ENCODE assay signal across 8 mouse cellular contexts in the genomic region with DNA sequence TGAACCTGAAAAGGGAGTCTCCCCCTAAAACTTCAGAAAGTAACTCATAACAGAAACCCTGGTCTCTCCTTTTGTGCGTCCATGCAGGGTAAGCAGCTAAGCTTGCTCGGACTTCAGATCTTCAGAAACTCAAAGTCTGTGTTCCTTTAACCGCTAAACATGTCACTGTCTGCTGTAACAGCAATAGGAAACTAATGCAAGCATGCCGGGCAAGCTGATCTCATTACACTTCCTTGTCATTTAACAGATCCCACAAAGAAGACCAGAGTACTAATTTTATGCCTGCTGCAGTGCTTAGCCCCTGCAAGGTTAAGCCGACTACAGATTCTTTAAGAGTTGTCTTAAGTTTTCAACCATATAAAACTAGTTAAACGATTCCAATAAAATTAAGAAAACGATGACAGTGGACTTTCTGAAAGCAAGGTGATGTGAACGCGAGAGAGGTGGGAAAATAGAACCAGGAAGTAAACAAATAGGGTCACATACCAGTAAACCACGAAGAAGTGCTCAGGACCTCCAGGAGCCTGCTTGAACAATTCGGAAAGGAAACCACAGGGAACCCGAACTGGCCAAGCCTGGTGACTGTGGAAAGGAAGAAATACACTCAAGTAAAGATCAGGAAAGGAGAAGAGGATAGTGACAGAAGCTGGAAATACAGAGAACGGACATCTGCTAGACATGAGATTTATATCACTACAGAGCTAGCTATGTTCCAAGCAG. TPM values are rescaled to one million over a fixed set of nuclear protein-coding genes. Genes with fewer than 3 reads are reported as not detected.
A peak's percentile ranks its signal among the peaks of the same experiment; 100 is the strongest.
DNase-seq lines count a peak whose midpoint lies in the region; ATAC-seq lines count a peak whose summit lies in the region.

No protein-coding gene starts in this region.

- peak overlapping the region; percentile 80 for H3K4me3 ChIP-seq in lung, embryonic 15.5 days
- peak overlapping the region; percentile 66 for H3K4me3 ChIP-seq in brown adipose tissue, adult 24 weeks (ENCODE audit: insufficient read depth, low read depth, low read length)
- H3K4me3 ChIP-seq in heart, embryonic 14.5 days (ENCODE audit: control insufficient read depth in 1 of 2, insufficient read depth in 1 of 2, low read depth in 1 of 2, low read length in 2 of 2), result peak overlapping the region; percentile 79
- H3K4me3 ChIP-seq in liver, embryonic 11.5 days (ENCODE audit: low read depth, low read length), result peak overlapping the region; percentile 79

- peak overlapping the region; percentile 65 for H3K27ac ChIP-seq in lung, embryonic 15.5 days
- no peak overlapping the region for H3K27ac ChIP-seq in brown adipose tissue, adult 24 weeks (replicated peaks; ENCODE audit: low read depth, low read length)
- H3K27ac ChIP-seq in heart, embryonic 14.5 days (replicated peaks in 1 of 2; ENCODE audit: control insufficient read depth in 1 of 2, insufficient read depth in 1 of 2, low read depth in 2 of 2, low read length in 2 of 2), result peak overlapping the region; percentile 44 to 85; a peak in 2 of 4 replicates
- peak overlapping the region; percentile 81 for H3K27ac ChIP-seq in liver, embryonic 11.5 days (ENCODE audit: low read depth, low read length)

- intact Hi-C loops in gastrocnemius, postnatal 14 days (cut with DNase I; ENCODE audit: low total_unique reads), result no loop called here

- peaks cover 3% of the 10 kb centered on the region; the same call in 1 of the 2 replicates for H3K36me3 ChIP-seq in lung, embryonic 15.5 days
- peaks cover 28% of the 10 kb centered on the region for H3K36me3 ChIP-seq in heart, embryonic 14.5 days (ENCODE audit: control insufficient read depth, insufficient read depth, low read length)
- peaks cover 7% of the 10 kb centered on the region; the same call in 1 of the 2 replicates for H3K36me3 ChIP-seq in liver, embryonic 11.5 days (ENCODE audit: control insufficient read depth, insufficient read depth, low read length)

- DNase-seq in lung, adult 18-20 months, result no peak
- no peak for DNase-seq in liver, embryonic 11.5 days (ENCODE audit: low spot score)
- DNase-seq in retina, postnatal 1 day, result peak; percentile 26
- DNase-seq in gastrocnemius, postnatal 14 days, result no peak
- no peak for DNase-seq in ovary, postnatal 10 days (ENCODE audit: low spot score)

- H3K4me1 ChIP-seq in lung, embryonic 15.5 days, result peaks cover 12% of the 10 kb centered on the region; the same call in 1 of the 2 replicates
- 0 out of 2 replicates have a peak, but pooled peaks cover 2% of the 10 kb centered on the region for H3K4me1 ChIP-seq in brown adipose tissue, adult 24 weeks (ENCODE audit: control insufficient read depth, insufficient read depth, insufficient read length, low read length)
- peaks cover 0 to 6% of the 10 kb centered on the region in 2 experiments; a peak in 3 of 4 replicates for H3K4me1 ChIP-seq in heart, embryonic 14.5 days (ENCODE audit: control insufficient read depth in 2 of 2, insufficient read depth in 2 of 2, low read length in 2 of 2)
- H3K4me1 ChIP-seq in liver, embryonic 11.5 days (replicated peaks; ENCODE audit: control insufficient read depth, insufficient read depth, low read length), result peaks cover 6% of the 10 kb centered on the region

- peak overlapping the region; percentile 75 for H3K9ac ChIP-seq in lung, embryonic 15.5 days
- peak overlapping the region; percentile 86 for H3K9ac ChIP-seq in heart, embryonic 14.5 days (ENCODE audit: low read length)
- H3K9ac ChIP-seq in liver, embryonic 11.5 days (ENCODE audit: low read depth, low read length), result peak overlapping the region; percentile 72

- H3K4me2 ChIP-seq in lung, embryonic 15.5 days, result peak overlapping the region; percentile 76
- H3K4me2 ChIP-seq in heart, embryonic 14.5 days (ENCODE audit: low read length), result peak overlapping the region; percentile 74
- peak overlapping the region; percentile 89 for H3K4me2 ChIP-seq in liver, embryonic 11.5 days

- H3K9me3 ChIP-seq in lung, embryonic 15.5 days, result no peaks in the 10 kb centered on the region
- H3K9me3 ChIP-seq in heart, embryonic 14.5 days (ENCODE audit: control insufficient read depth, low read length), result no peaks in the 10 kb centered on the region
- no peaks in the 10 kb centered on the region for H3K9me3 ChIP-seq in liver, embryonic 11.5 days (ENCODE audit: control insufficient read depth, low read length)

- no peak for ATAC-seq in lung, embryonic 15.5 days (ENCODE audit: borderline replicate concordance, extremely low read depth, low FRiP score, low TSS enrichment)
- no peak for ATAC-seq in heart, embryonic 14.5 days (ENCODE audit: insufficient number of reproducible peaks, insufficient read depth, low FRiP score, low read depth)
- ATAC-seq in liver, embryonic 11.5 days (replicated peaks; ENCODE audit: low FRiP score), result no peak

- H3K27me3 ChIP-seq in lung, embryonic 15.5 days, result no peaks in the 10 kb centered on the region
- no peaks in the 10 kb centered on the region for H3K27me3 ChIP-seq in heart, embryonic 14.5 days (ENCODE audit: control insufficient read depth, insufficient read depth, low read length)
- no peaks in the 10 kb centered on the region for H3K27me3 ChIP-seq in liver, embryonic 11.5 days (replicated peaks; ENCODE audit: control insufficient read depth, insufficient read depth, low read length)

- 15% methylated on average over 13 of the region's 13 CpGs for WGBS in lung, embryonic 15.5 days
- 13% methylated on average over 13 of the region's 13 CpGs for WGBS in heart, embryonic 14.5 days
- 12% methylated on average over 13 of the region's 13 CpGs for WGBS in liver, embryonic 11.5 days

RNA-seq across cellular contexts. Expression of a gene that starts 1.0 kb away (rescaled TPM):
- polyA plus RNA-seq in lung, embryonic 15.5 days (2015; fragmentation: Nextera tagmentation; extraction: Ambion mirVana), result 30.3 and 30.9 TPM in 2 replicates
- polyA plus RNA-seq in brown adipose tissue, adult 24 weeks (2012; ENCODE audit: insufficient read depth, insufficient read length, missing spikeins), result 42.8 and 43.9 TPM in 2 replicates
- polyA plus RNA-seq in heart, embryonic 14.5 days (2014; fragmentation: Nextera tagmentation; extraction: Ambion mirVana), result 37.9 and 41.3 TPM in 2 replicates
- 35.6 and 42.6 TPM in 2 replicates for polyA plus RNA-seq in liver, embryonic 11.5 days (2014; fragmentation: Nextera tagmentation; extraction: Ambion mirVana)
- 10 to 100 TPM; 26.9 to 27.3 TPM for total RNA-seq in gastrocnemius, postnatal 14 days (2021)
